Mouse (Mus musculus): ENCODE measurements around the gene Ctsll3. TPM values are rescaled to one million over a fixed set of nuclear protein-coding genes. Genes with fewer than 3 reads are reported as not detected.

Gene Ctsll3
- polyA plus RNA-seq, 1 experiment from 2014 or later: not detected

GRCm38 (mm10) chr13:60783301-60783700 lies 19.3 kb downstream of the Ctsll3 start:
- no peak overlapping the region for H3K4me3 ChIP-seq
- H3K27me3 ChIP-seq (ENCODE audit: poor library complexity, severe bottlenecking): no peaks in the 10 kb centered on the region
- DNase-seq (ENCODE audit: extremely low spot score, low spot score): no peak
- H3K9me3 ChIP-seq: no peaks in the 10 kb centered on the region
- H3K27ac ChIP-seq: no peak overlapping the region
- no peaks in the 10 kb centered on the region for H3K36me3 ChIP-seq (replicated peaks)
- H3K4me1 ChIP-seq: no peaks in the 10 kb centered on the region
- 87% methylated on average over 7 of the region's 7 CpGs for WGBS

- H3K4me1 ChIP-seq: no peaks in the 10 kb centered on the region
- H3K36me3 ChIP-seq (replicated peaks): no peaks in the 10 kb centered on the region
- H3K27me3 ChIP-seq (ENCODE audit: poor library complexity, severe bottlenecking): no peaks in the 10 kb centered on the region
- H3K27ac ChIP-seq: no peak overlapping the region
- no peaks in the 10 kb centered on the region for H3K9me3 ChIP-seq
- WGBS: 88% methylated on average over 3 of the region's 3 CpGs
- DNase-seq (ENCODE audit: extremely low spot score, low spot score): no peak
- no peak overlapping the region for H3K4me3 ChIP-seq
Measured at GRCm38 (mm10) chr13:60780534-60780933, 22.1 kb downstream of the Ctsll3 start.

- H3K4me3 ChIP-seq: no peak overlapping the region
- no peaks in the 10 kb centered on the region for H3K4me1 ChIP-seq
- no peak for DNase-seq (ENCODE audit: extremely low spot score, low spot score)
- H3K9me3 ChIP-seq: no peaks in the 10 kb centered on the region
- no peaks in the 10 kb centered on the region for H3K27me3 ChIP-seq (ENCODE audit: poor library complexity, severe bottlenecking)
- peaks cover 38% of the 10 kb centered on the region for H3K36me3 ChIP-seq (replicated peaks)
- WGBS: 94% methylated on average over 17 of the region's 17 CpGs
- no peak overlapping the region for H3K27ac ChIP-seq
Measured at GRCm38 (mm10) chr13:60761161-60761560, 41.5 kb downstream of the Ctsll3 start.

DNA sequence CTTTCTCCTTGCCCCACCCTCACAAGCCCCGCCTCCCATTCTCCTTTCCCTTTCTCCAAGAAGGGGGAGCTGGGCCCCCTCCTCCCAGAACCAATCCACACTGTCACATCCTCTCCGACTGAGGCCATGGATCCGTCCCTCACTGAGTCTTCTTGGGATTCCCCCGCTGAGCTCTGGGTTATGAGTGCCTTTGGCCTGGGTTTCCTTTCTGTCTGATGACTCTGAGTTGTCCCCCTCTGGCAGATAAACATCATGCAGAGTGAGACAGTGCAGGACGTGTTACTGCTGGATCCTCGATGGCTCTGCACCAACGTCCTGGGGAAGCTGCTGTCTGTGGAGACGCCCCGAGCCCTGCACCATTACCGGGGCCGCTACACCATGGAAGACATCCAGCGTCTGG lies 42.3 kb downstream of the Ctsll3 start:
- H3K4me3 ChIP-seq: no peak overlapping the region
- H3K9me3 ChIP-seq: no peaks in the 10 kb centered on the region
- DNase-seq (ENCODE audit: extremely low spot score, low spot score): no peak
- no peaks in the 10 kb centered on the region for H3K27me3 ChIP-seq (ENCODE audit: poor library complexity, severe bottlenecking)
- peaks cover 38% of the 10 kb centered on the region for H3K36me3 ChIP-seq (replicated peaks)
- H3K27ac ChIP-seq: no peak overlapping the region
- WGBS: 96% methylated on average over 12 of the region's 12 CpGs
- no peaks in the 10 kb centered on the region for H3K4me1 ChIP-seq

DNA sequence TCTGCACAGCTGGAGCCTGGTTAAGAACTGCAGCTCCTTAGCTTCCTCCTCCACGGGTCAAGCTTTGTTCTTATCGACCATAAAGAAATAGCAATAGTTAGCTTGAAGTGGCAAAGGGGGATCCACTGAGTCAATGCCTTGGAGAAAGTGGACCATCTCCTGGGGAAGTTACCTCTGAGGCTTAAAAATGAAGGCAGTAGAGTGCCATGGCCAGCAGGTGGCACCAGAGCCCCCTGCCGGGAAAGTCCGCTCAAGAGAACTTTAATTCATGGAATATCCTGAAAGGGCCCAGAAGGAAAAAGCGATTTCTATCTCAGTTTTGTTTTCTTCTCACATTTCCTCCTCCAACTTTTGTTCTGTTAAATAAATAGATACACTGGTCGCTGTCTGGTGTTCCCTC lies 43.5 kb downstream of the Ctsll3 start:
- H3K27me3 ChIP-seq (ENCODE audit: poor library complexity, severe bottlenecking): no peaks in the 10 kb centered on the region
- peaks cover 45% of the 10 kb centered on the region for H3K36me3 ChIP-seq (replicated peaks)
- no peaks in the 10 kb centered on the region for H3K9me3 ChIP-seq
- H3K4me3 ChIP-seq: no peak overlapping the region
- no peaks in the 10 kb centered on the region for H3K4me1 ChIP-seq
- no peak overlapping the region for H3K27ac ChIP-seq
- DNase-seq (ENCODE audit: extremely low spot score, low spot score): peak; percentile 51
- WGBS: 44% methylated on average over 6 of the region's 6 CpGs

GRCm38 (mm10) chr13:60757292-60757691 lies 45.4 kb downstream of the Ctsll3 start:
- Histone ChIP-seq H3K4me3 (no peak overlapping the region), H3K9me3 (peaks cover 4% of the 10 kb centered on the region; the same call in 1 of the 2 replicates), H3K27ac (no peak overlapping the region), H3K36me3 (replicated peaks) (peaks cover 52% of the 10 kb centered on the region), H3K27me3 (ENCODE audit: poor library complexity, severe bottlenecking) (no peaks in the 10 kb centered on the region), H3K4me1 (no peaks in the 10 kb centered on the region)
- WGBS: 91% methylated on average over 13 of the region's 13 CpGs
- no peak for DNase-seq (ENCODE audit: extremely low spot score, low spot score)

DNA sequence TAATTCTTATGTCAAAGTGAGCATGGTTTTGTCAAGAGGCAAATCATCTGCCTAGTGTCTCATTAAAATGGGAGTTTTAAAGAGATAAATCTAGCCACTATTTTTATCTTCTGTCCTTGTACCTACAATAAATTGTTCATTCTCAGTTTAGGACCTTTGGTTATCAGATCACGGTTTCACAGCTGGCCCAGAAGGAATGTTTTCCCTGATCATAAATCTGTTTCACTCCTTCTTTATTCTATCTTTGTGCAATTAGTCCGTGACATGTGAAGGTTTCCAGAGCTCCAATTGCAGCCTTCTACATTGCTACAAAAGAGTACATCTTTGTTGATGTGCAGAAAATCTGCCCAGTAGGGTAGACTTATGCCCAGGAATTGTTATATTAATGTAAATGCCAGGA lies 47.4 kb downstream of the Ctsll3 start:
- Histone ChIP-seq H3K36me3 (replicated peaks) (peaks cover 53% of the 10 kb centered on the region), H3K4me3 (no peak overlapping the region), H3K9me3 (peaks cover 6% of the 10 kb centered on the region; the same call in 1 of the 2 replicates), H3K4me1 (no peaks in the 10 kb centered on the region), H3K27ac (no peak overlapping the region), H3K27me3 (ENCODE audit: poor library complexity, severe bottlenecking) (no peaks in the 10 kb centered on the region)
- DNase-seq (ENCODE audit: extremely low spot score, low spot score): no peak
- 85% methylated on average over 2 of the region's 2 CpGs for WGBS

DNA sequence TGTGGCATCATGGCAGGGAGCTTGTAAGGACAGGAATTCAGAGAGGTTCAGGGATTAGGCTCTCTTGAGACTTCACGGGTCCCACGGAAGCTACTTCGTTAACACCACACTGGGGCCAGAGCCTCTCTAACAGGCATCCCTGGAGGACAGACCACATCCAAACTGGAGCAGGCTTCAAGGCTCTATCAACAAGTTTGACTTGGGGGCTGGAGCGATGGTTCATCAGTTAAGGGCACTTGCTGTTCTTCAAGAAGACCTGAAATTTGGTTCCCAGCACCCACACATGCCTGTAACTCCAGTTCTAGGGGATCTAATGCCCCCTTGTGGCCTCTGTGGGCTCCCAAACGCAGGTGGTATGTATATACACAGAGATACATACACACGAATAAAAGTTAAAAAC lies 49.4 kb downstream of the Ctsll3 start:
- peaks cover 6% of the 10 kb centered on the region; the same call in 1 of the 2 replicates for H3K9me3 ChIP-seq
- H3K4me1 ChIP-seq: no peaks in the 10 kb centered on the region
- DNase-seq (ENCODE audit: extremely low spot score, low spot score): no peak
- no peak overlapping the region for H3K27ac ChIP-seq
- no peaks in the 10 kb centered on the region for H3K27me3 ChIP-seq (ENCODE audit: poor library complexity, severe bottlenecking)
- peaks cover 70% of the 10 kb centered on the region for H3K36me3 ChIP-seq (replicated peaks)
- no peak overlapping the region for H3K4me3 ChIP-seq
- 93% methylated on average over 6 of the region's 6 CpGs for WGBS

DNA sequence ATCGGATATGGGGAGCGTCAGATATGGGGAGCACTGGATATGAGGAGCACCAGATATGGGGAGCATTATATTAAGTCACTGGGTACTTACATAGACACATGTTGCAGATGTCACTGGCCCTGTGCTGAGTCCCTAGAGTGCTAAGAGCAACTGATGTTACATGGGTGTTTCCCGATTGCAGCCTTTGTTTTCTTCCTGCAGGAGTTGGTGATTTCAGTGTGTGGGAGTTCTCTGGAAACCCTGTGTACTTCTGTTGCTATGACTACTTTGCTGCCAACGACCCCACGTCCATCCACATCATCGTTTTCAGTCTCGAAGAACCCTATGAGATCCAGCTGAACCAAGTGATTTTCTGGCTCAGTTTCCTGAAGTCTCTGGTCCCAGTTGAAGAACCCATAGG lies 51.7 kb downstream of the Ctsll3 start:
- Histone ChIP-seq H3K36me3 (replicated peaks) (peaks cover 70% of the 10 kb centered on the region), H3K9me3 (peaks cover 6% of the 10 kb centered on the region; the same call in 1 of the 2 replicates), H3K4me1 (no peaks in the 10 kb centered on the region), H3K4me3 (no peak overlapping the region), H3K27me3 (ENCODE audit: poor library complexity, severe bottlenecking) (no peaks in the 10 kb centered on the region), H3K27ac (no peak overlapping the region)
- no peak for DNase-seq (ENCODE audit: extremely low spot score, low spot score)
- 91% methylated on average over 7 of the region's 7 CpGs for WGBS

- 92% methylated on average over 2 of the region's 2 CpGs for WGBS
Measured at GRCm38 (mm10) chr13:60748556-60748955, 54.1 kb downstream of the Ctsll3 start.

More at GRCm38 (mm10) chr13:60748556-60748955, 54.1 kb downstream of the Ctsll3 start:
- Histone ChIP-seq H3K4me1 (peaks cover 4% of the 10 kb centered on the region; the same call in 1 of the 2 replicates), H3K27me3 (ENCODE audit: poor library complexity, severe bottlenecking) (no peaks in the 10 kb centered on the region), H3K27ac (no peak overlapping the region), H3K9me3 (peaks cover 6% of the 10 kb centered on the region; the same call in 1 of the 2 replicates), H3K4me3 (no peak overlapping the region), H3K36me3 (replicated peaks) (peaks cover 57% of the 10 kb centered on the region)
- DNase-seq (ENCODE audit: extremely low spot score, low spot score): no peak

Other genes starting within 250 kb of the Ctsll3 start
- gene Dapk1, start 200.9 kb downstream of the Ctsll3 start, polyA plus RNA-seq (2016; fragmentation: Nextera tagmentation; extraction: Ambion mirVana): 18.0 and 18.7 TPM in 2 replicates
- gene BC051665, start 16.5 kb downstream of the Ctsll3 start, polyA plus RNA-seq (2016; fragmentation: Nextera tagmentation; extraction: Ambion mirVana): not detected in 2 replicates
- gene 4930486L24Rik, start 61.6 kb upstream of the Ctsll3 start, polyA plus RNA-seq (2016; fragmentation: Nextera tagmentation; extraction: Ambion mirVana): 0.25 TPM in 1 of 2 replicates, not detected in the other
- gene Gm49392, start 94.0 kb upstream of the Ctsll3 start, polyA plus RNA-seq (2016; fragmentation: Nextera tagmentation; extraction: Ambion mirVana): not detected in 2 replicates
- gene Ctla2b, start 94.6 kb upstream of the Ctsll3 start, polyA plus RNA-seq (2016; fragmentation: Nextera tagmentation; extraction: Ambion mirVana): 1.1 and 1.4 TPM in 2 replicates
- not detected in 2 replicates for gene Tpbpb, start 102.0 kb upstream of the Ctsll3 start, polyA plus RNA-seq (2016; fragmentation: Nextera tagmentation; extraction: Ambion mirVana)
- gene Gm49393, start 132.7 kb upstream of the Ctsll3 start, polyA plus RNA-seq (2016; fragmentation: Nextera tagmentation; extraction: Ambion mirVana): not detected in 2 replicates
- 0.20 and 0.54 TPM in 2 replicates for gene Gm49391, start 133.7 kb upstream of the Ctsll3 start, polyA plus RNA-seq (2016; fragmentation: Nextera tagmentation; extraction: Ambion mirVana)
- gene Ctla2a, start 133.8 kb upstream of the Ctsll3 start, polyA plus RNA-seq (2016; fragmentation: Nextera tagmentation; extraction: Ambion mirVana): 10.5 and 12.1 TPM in 2 replicates
- gene Tpbpa, start 139.1 kb upstream of the Ctsll3 start, polyA plus RNA-seq (2016; fragmentation: Nextera tagmentation; extraction: Ambion mirVana): not detected in 2 replicates
- gene Ctsj, start 203.1 kb upstream of the Ctsll3 start, polyA plus RNA-seq (2016; fragmentation: Nextera tagmentation; extraction: Ambion mirVana): not detected in 2 replicates
- gene Ctsq, start 237.8 kb upstream of the Ctsll3 start, polyA plus RNA-seq (2016; fragmentation: Nextera tagmentation; extraction: Ambion mirVana): not detected in 2 replicates